In genomic region chr7:109519936-109520335, GRCm38 (mm10) we compare ENCODE assay signal across 8 mouse cellular contexts. TPM values are rescaled to one million over a fixed set of nuclear protein-coding genes. Genes with fewer than 3 reads are reported as not detected.
A peak's percentile ranks its signal among the peaks of the same experiment; 100 is the strongest.
DNase-seq lines count a peak whose midpoint lies in the region; ATAC-seq and TF ChIP-seq lines count a peak whose summit lies in the region.

No protein-coding gene starts in this region.

- peak overlapping the region; percentile 98 for H3K9ac ChIP-seq in intestine, embryonic 15.5 days
- H3K9ac ChIP-seq in neural tube, embryonic 15.5 days (replicated peaks): peak overlapping the region; percentile 98

- no peak for ATAC-seq in intestine, embryonic 15.5 days
- ATAC-seq in neural tube, embryonic 15.5 days (ENCODE audit: low FRiP score): no peak

- H3K4me2 ChIP-seq in intestine, embryonic 15.5 days (replicated peaks): peak overlapping the region; percentile 79
- H3K4me2 ChIP-seq in neural tube, embryonic 15.5 days: peak overlapping the region; percentile 95

- TF ChIP-seq CTCF in lung, adult 2 months (IDR thresholded peaks at IDR 0.05; ENCODE audit: insufficient read depth, low read length): no peak
- no peak for TF ChIP-seq CTCF in cortical plate, adult 2 months (IDR thresholded peaks at IDR 0.05; ENCODE audit: extremely low read depth, insufficient read depth, low read length)

- no peak for TF ChIP-seq POLR2A in lung, adult 2 months (IDR thresholded peaks at IDR 0.05; ENCODE audit: borderline replicate concordance, extremely low read depth, low read depth, low read length)
- TF ChIP-seq POLR2A in cortical plate, adult 2 months (IDR thresholded peaks at IDR 0.05; ENCODE audit: extremely low read depth, insufficient read depth, low read length): no peak

- 3% methylated on average over 10 of the region's 10 CpGs for WGBS in lung, adult 2 months
- 4% methylated on average over 10 of the region's 10 CpGs for WGBS in intestine, embryonic 15.5 days
- WGBS in neural tube, embryonic 15.5 days: 4% methylated on average over 10 of the region's 10 CpGs

- peaks cover 22% of the 10 kb centered on the region for H3K36me3 ChIP-seq in intestine, embryonic 15.5 days
- H3K36me3 ChIP-seq in neural tube, embryonic 15.5 days: peaks cover 40% of the 10 kb centered on the region

- peaks cover 14% of the 10 kb centered on the region for H3K4me1 ChIP-seq in lung, adult 2 months (ENCODE audit: control insufficient read depth, insufficient read depth, low read length)
- peaks cover 7% of the 10 kb centered on the region for H3K4me1 ChIP-seq in cortical plate, adult 2 months (ENCODE audit: control insufficient read depth, insufficient read depth, low read length)
- H3K4me1 ChIP-seq in intestine, embryonic 15.5 days (replicated peaks): peaks cover 14% of the 10 kb centered on the region
- peaks cover 32% of the 10 kb centered on the region for H3K4me1 ChIP-seq in neural tube, embryonic 15.5 days

- peak overlapping the region; percentile 99 for H3K4me3 ChIP-seq in lung, adult 2 months (replicated peaks; ENCODE audit: extremely low read depth, low read depth, low read length)
- H3K4me3 ChIP-seq in cortical plate, adult 2 months (ENCODE audit: insufficient read depth, low read length): peak overlapping the region; percentile 91
- peak overlapping the region; percentile 96 for H3K4me3 ChIP-seq in intestine, embryonic 15.5 days (replicated peaks)
- H3K4me3 ChIP-seq in neural tube, embryonic 15.5 days (replicated peaks): peak overlapping the region; percentile 99

- no peaks in the 10 kb centered on the region for H3K27me3 ChIP-seq in intestine, embryonic 15.5 days (replicated peaks)
- H3K27me3 ChIP-seq in neural tube, embryonic 15.5 days (replicated peaks): no peaks in the 10 kb centered on the region

- no peak overlapping the region for H3K27ac ChIP-seq in cortical plate, adult 2 months (ENCODE audit: insufficient read depth, low read length)
- peak overlapping the region; percentile 93 for H3K27ac ChIP-seq in intestine, embryonic 15.5 days
- peak overlapping the region; percentile 98 for H3K27ac ChIP-seq in neural tube, embryonic 15.5 days (replicated peaks)

- no peaks in the 10 kb centered on the region for H3K9me3 ChIP-seq in intestine, embryonic 15.5 days
- H3K9me3 ChIP-seq in neural tube, embryonic 15.5 days (replicated peaks): no peaks in the 10 kb centered on the region

- intact Hi-C loops in gastrocnemius, postnatal 14 days (cut with DNase I; ENCODE audit: low total_unique reads): no loop called here

- no peak for DNase-seq in lung, adult 2 months
- no peak for DNase-seq in lung, postnatal 25 days (ENCODE audit: low spot score)
- DNase-seq in ovary, adult 18-20 months (ENCODE audit: low spot score): no peak
- no peak for DNase-seq in gastrocnemius, postnatal 14 days
- DNase-seq in urinary bladder, adult 2 months (ENCODE audit: low spot score): no peak

RNA-seq across cellular contexts. Expression of gene Rpl27a, which starts 1.0 kb away (rescaled TPM):
- 208 and 282 TPM in 2 replicates for polyA plus RNA-seq in lung, adult 2 months (2012; rRNA removed)
- 325 and 368 TPM in 2 replicates for polyA plus RNA-seq in cortical plate, adult 2 months (2012; rRNA removed)
- polyA plus RNA-seq in intestine, embryonic 15.5 days (2015; fragmentation: Nextera tagmentation; extraction: Ambion mirVana): 138 and 145 TPM in 2 replicates
- 81.6 and 93.8 TPM in 2 replicates for polyA plus RNA-seq in neural tube, embryonic 15.5 days (2015; fragmentation: Nextera tagmentation; extraction: Ambion mirVana)
- total RNA-seq in gastrocnemius, postnatal 14 days (2021): 100 to 1,000 TPM; 105 to 116 TPM
- 735 and 823 TPM in 2 replicates for polyA plus RNA-seq in urinary bladder, adult 2 months (2012; rRNA removed)

RNA-seq across cellular contexts. Expression of gene Trim66, which starts 12.0 kb away (rescaled TPM):
- 0.08 and 0.09 TPM in 2 replicates for polyA plus RNA-seq in lung, adult 2 months (2012; rRNA removed)
- polyA plus RNA-seq in cortical plate, adult 2 months (2012; rRNA removed): 13.7 and 15.1 TPM in 2 replicates
- polyA plus RNA-seq in intestine, embryonic 15.5 days (2015; fragmentation: Nextera tagmentation; extraction: Ambion mirVana): 0.01 TPM in 2 replicates
- 0.47 and 0.73 TPM in 2 replicates for polyA plus RNA-seq in neural tube, embryonic 15.5 days (2015; fragmentation: Nextera tagmentation; extraction: Ambion mirVana)
- total RNA-seq in gastrocnemius, postnatal 14 days (2021): under 1 TPM; 0.18 to 0.20 TPM
- polyA plus RNA-seq in urinary bladder, adult 2 months (2012; rRNA removed): 0.13 and 0.15 TPM in 2 replicates
